Mouse (Mus musculus) T-helper 1 cell (primary cell): ENCODE results near the gene Slc25a41.

ENCODE experiments used
- in situ Hi-C: fragments of 300-600 bp; cut with MboI, MseI; formaldehyde crosslinking; loops from one replicate; pipeline ENCODE4 v1.15.1; 2025; ENCODE audit warnings: high pct_unique_total_duplicates

The Slc25a41 gene

DNA sequence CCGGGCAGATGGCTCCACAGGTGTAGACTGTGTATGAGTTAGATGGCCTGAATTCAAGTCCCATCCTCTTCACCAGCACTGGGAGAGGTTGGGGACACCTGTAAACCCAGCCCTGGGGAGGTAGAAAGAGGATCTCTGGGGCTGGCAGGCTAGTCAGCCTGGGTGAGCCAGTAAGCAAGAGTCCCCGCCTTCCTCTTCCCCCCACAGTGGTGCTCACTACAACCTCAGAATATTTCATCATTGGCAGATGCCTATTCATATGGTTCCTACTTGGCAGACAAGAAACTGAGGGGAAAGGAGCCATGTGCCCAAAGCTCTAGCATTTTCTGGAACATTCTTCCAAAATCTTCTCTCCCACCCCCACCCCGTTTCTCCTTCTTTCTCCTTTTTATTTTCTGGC lies 7.4 kb upstream of the Slc25a41 start:
- in situ Hi-C loops = loop anchor here (25.0 kb wide), 1 partner anchor 1337 kb away; the partner anchor contains the start of gene Pot1b

GRCm38 (mm10) chr17:57047406-57047805 lies 6.0 kb upstream of the Slc25a41 start:
- in situ Hi-C loops = loop anchor here (25.0 kb wide), 1 partner anchor 1335 kb away; the partner anchor contains the start of gene Pot1b

GRCm38 (mm10) chr17:57038978-57039377 lies 2.5 kb downstream of the Slc25a41 start:
- in situ Hi-C loops = loop anchor here (25.0 kb wide), 1 partner anchor 1327 kb away; the partner anchor contains the start of gene Pot1b

GRCm38 (mm10) chr17:57032854-57033253 lies 8.6 kb downstream of the Slc25a41 start:
- in situ Hi-C loops = loop anchor here (25.0 kb wide), 1 partner anchor 1321 kb away; the partner anchor contains the start of gene Pot1b

- in situ Hi-C loops = loop anchor here (25.0 kb wide), 1 partner anchor 1320 kb away; the partner anchor contains the start of gene Pot1b
Observed at GRCm38 (mm10) chr17:57031661-57032420, 9.6 kb downstream of the Slc25a41 start.

DNA sequence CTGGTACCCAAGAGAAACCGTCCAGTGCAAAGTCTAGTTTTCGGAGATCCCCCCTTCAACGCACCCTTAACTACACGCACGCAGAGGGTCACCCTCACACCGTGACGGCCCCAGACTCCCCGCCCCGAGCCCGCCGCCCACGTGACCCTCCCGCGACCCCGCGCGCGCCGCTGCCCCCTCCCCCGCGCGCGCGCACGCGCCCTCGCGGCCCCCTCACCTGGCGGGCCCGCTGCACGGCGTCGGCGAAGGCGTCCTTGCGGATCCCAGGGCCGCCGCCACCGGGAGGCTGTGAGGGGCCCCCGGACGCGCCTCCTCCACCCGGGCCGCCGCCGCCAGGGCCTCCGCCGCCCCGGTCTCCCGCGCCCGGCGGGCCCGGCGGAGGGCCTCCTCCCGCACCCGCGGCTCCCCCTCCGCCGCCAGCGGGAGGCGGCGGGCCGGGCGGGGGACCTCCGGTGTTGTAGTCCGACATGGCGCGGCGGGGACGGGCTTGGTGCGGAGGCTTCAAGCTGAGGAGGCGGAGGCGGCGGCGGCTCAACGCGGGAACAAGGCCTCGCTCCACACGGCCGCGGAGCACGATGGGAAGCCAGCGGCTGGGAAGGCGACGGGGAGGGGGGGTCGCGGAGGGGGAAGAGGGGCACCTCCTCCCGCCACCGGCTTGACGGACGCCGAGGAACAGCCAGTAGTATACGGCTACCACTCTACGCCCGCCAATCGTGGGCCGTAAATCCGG lies 10.4 kb downstream of the Slc25a41 start, which contains the start of gene Khsrp:
Gene Khsrp (minus strand): TSS at position 592 of the 730 bp plus-strand sequence.
- in situ Hi-C loops = loop anchor here (25.0 kb wide), 1 partner anchor 1319 kb away; the partner anchor contains the start of gene Pot1b

DNA sequence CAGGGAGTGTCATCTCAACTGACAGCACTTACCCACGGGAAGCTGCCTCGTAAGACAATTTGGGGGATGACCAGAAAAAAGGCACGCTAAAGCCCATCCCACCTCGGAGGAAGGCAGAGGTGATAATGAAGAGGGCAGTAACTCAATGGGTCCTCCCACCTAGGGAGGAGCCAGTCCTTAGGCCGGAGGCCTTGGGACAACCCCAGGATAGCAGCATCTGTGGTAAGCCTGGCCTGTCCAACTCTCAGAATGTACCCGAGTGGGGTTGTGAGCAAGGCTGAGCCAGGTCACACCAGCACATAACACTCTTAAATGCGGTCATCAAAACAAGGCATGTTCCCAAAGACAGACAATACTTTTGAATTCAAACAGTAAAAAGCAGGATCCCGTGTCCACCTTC lies 11.8 kb downstream of the Slc25a41 start:
- in situ Hi-C loops = loop anchor here (25.0 kb wide), 1 partner anchor 1317 kb away; the partner anchor contains the start of gene Pot1b

- in situ Hi-C loops = loop anchor here (25.0 kb wide), 1 partner anchor 1315 kb away; the partner anchor contains the start of gene Pot1b
Observed at GRCm38 (mm10) chr17:57027471-57027870, 14.0 kb downstream of the Slc25a41 start.

GRCm38 (mm10) chr17:57020960-57021359 lies 20.5 kb downstream of the Slc25a41 start:
- in situ Hi-C loops = no loop called here

GRCm38 (mm10) chr17:57019693-57020092 lies 21.8 kb downstream of the Slc25a41 start:
- in situ Hi-C loops = no loop called here

GRCm38 (mm10) chr17:57012245-57012795 lies 29.1 kb downstream of the Slc25a41 start:
- in situ Hi-C loops = no loop called here

GRCm38 (mm10) chr17:57011236-57012141 lies 30.0 kb downstream of the Slc25a41 start, which contains the start of the genes Gtf2f1 and Gm17949:
Gtf2f1 (minus strand) TSS chr17:57011288.
Gm17949 (plus strand) TSS chr17:57011469.
- in situ Hi-C loops = no loop called here

GRCm38 (mm10) chr17:57010911-57011235 lies 30.6 kb downstream of the Slc25a41 start:
- in situ Hi-C loops = no loop called here

GRCm38 (mm10) chr17:57007137-57007905 lies 34.1 kb downstream of the Slc25a41 start:
- in situ Hi-C loops = no loop called here

- in situ Hi-C loops = no loop called here
Observed at GRCm38 (mm10) chr17:57003994-57004393, 37.5 kb downstream of the Slc25a41 start.

GRCm38 (mm10) chr17:57001228-57001627 lies 40.2 kb downstream of the Slc25a41 start:
- in situ Hi-C loops = no loop called here

DNA sequence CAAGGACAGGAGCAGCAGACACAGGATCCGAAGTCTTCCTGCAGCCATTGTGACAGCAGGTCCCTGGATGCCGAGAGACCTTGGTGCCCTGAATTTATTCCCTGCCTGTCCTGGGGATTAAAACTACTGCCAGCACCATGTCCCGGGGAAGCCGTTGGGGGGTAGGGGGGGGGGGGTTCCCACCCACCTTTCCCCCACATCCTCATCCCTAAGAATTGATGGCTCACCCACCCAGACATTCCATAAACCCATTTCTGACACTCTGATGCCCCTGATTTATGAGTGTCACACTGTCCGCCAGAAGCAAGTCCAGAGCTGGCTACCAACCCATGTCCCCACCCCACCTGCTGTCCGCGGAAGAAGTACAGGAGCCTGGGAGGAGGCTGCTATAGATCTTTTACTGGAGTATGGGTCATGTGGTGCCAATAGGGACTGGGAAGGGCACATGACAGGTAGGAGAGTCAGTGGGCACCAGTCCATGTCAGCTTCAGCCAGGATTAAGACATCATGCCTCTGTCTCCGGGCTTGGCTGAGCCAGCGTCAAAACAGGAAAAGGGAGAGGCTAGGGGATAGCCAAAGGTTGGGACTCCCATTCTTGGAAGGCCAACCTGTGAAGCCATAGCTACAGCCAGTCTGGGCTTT lies 41.4 kb downstream of the Slc25a41 start, which contains the start of gene Pspn:
Gene Pspn (minus strand): TSS at position 51 of the 642 bp plus-strand sequence.
- in situ Hi-C loops = loop anchor here (5.0 to 10.0 kb wide), 2 partner anchors 337 to 695 kb away; partner anchors contain the start of genes Arrdc5 and Uhrf1

- in situ Hi-C loops = loop anchor here (5.0 to 10.0 kb wide), 2 partner anchors 338 to 695 kb away; partner anchors contain the start of genes Arrdc5 and Uhrf1
Observed at GRCm38 (mm10) chr17:56999414-56999813, 42.0 kb downstream of the Slc25a41 start.
